Mouse (Mus musculus) limb, embryonic 13.5 days (tissue): ENCODE data around the gene Pex26. TPM values are rescaled to one million over a fixed set of nuclear protein-coding genes. Genes with fewer than 3 reads are reported as not detected.

Experiments
- ATAC-seq: fragments of 200-750 bp; cut with Nextera tagmentation; 2 replicates; pipeline ENCODE4 v1.8.0; 2017; ENCODE audit warnings: low read depth, moderate number of reproducible peaks, moderate TSS enrichment; ENCODE audit not compliant: low FRiP score
- H3K27ac ChIP-seq: fragments of 300-500 bp; sonication (generic); 2 replicates; pipeline ENCODE4 v1.5.1; 2015; ENCODE audit warnings: inconsistent platforms, mild to moderate bottlenecking, moderate library complexity
- H3K27me3 ChIP-seq: fragments of 300-500 bp; sonication (generic); 2 replicates; pipeline ENCODE4 v1.6.1; 2015; ENCODE audit warnings: mild to moderate bottlenecking, inconsistent platforms
- H3K36me3 ChIP-seq: fragments of 300-500 bp; sonication (generic); 2 replicates; pipeline ENCODE4 v1.6.1; 2015; ENCODE audit warnings: inconsistent platforms, mild to moderate bottlenecking, moderate library complexity
- H3K4me1 ChIP-seq: fragments of 300-500 bp; sonication (generic); 2 replicates; pipeline ENCODE4 v1.6.1; 2015; ENCODE audit warnings: inconsistent platforms
- H3K4me2 ChIP-seq: fragments of 300-500 bp; sonication (generic); replicated peaks from 2 replicates; pipeline ENCODE4 v1.6.1; 2015; ENCODE audit warnings: inconsistent platforms, mild to moderate bottlenecking, moderate library complexity
- H3K4me3 ChIP-seq: fragments of 300-500 bp; sonication (generic); 2 replicates; pipeline ENCODE4 v1.5.1; 2015; ENCODE audit warnings: moderate library complexity, mild to moderate bottlenecking, inconsistent platforms
- H3K9ac ChIP-seq: fragments of 300-500 bp; sonication (generic); 2 replicates; pipeline ENCODE4 v1.6.1; 2015; ENCODE audit warnings: mild to moderate bottlenecking, inconsistent platforms
- H3K9me3 ChIP-seq: fragments of 300-500 bp; sonication (generic); 2 replicates; pipeline ENCODE4 v1.6.1; 2016; ENCODE audit warnings: inconsistent platforms
- WGBS: fragments of 180-500 bp; shearing (Covaris S2); methylation state at CpG from one replicate; pipeline ENCODE4 v1.1.7; 2015; 5-methylcytosine and 5-hydroxymethylcytosine counted together
- polyA plus RNA-seq: library from polyadenylated mRNA; unstranded; fragments of >200 nt; fragmentation: Nextera tagmentation; extraction: Ambion mirVana; gene quantifications from 2 replicates; pipeline ENCODE4 v1.2.1, GENCODE M21; 2015

Pex26 gene
- polyA plus RNA-seq, 1 experiment from 2014 or later = 10.6 TPM

GRCm38 (mm10) chr6:121226043-121226442 lies 42.6 kb downstream of the Pex26 start:
- no peak overlapping the region for H3K27ac ChIP-seq

GRCm38 (mm10) chr6:121226744-121227143 lies 43.3 kb downstream of the Pex26 start:
- H3K27ac ChIP-seq = no peak overlapping the region
- no peaks in the 10 kb centered on the region for H3K36me3 ChIP-seq
- no peaks in the 10 kb centered on the region for H3K27me3 ChIP-seq
- H3K4me3 ChIP-seq = no peak overlapping the region
- ATAC-seq = no peak
- WGBS = 87% methylated on average over 2 of the region's 2 CpGs
- H3K4me1 ChIP-seq = 0 out of 2 replicates have a peak, but pooled peaks cover 3% of the 10 kb centered on the region
- no peaks in the 10 kb centered on the region for H3K9me3 ChIP-seq
- H3K4me2 ChIP-seq = no peak overlapping the region
- H3K9ac ChIP-seq = no peak overlapping the region

More at GRCm38 (mm10) chr6:121226043-121226442, 42.6 kb downstream of the Pex26 start:
- H3K9ac ChIP-seq = no peak overlapping the region
- 63% methylated on average over 4 of the region's 4 CpGs for WGBS
- no peak overlapping the region for H3K4me3 ChIP-seq
- no peaks in the 10 kb centered on the region for H3K9me3 ChIP-seq
- 0 out of 2 replicates have a peak, but pooled peaks cover 3% of the 10 kb centered on the region for H3K4me1 ChIP-seq
- no peaks in the 10 kb centered on the region for H3K36me3 ChIP-seq
- no peak overlapping the region for H3K4me2 ChIP-seq
- ATAC-seq = no peak
- H3K27me3 ChIP-seq = no peaks in the 10 kb centered on the region

GRCm38 (mm10) chr6:121228421-121228820 lies 45.0 kb downstream of the Pex26 start:
- 69% methylated on average over 8 of the region's 8 CpGs for WGBS
- ATAC-seq = no peak
- no peak overlapping the region for H3K4me3 ChIP-seq
- H3K27me3 ChIP-seq = no peaks in the 10 kb centered on the region
- H3K27ac ChIP-seq = no peak overlapping the region
- H3K9ac ChIP-seq = no peak overlapping the region
- no peak overlapping the region for H3K4me2 ChIP-seq
- 0 out of 2 replicates have a peak, but pooled peaks cover 3% of the 10 kb centered on the region for H3K4me1 ChIP-seq
- no peaks in the 10 kb centered on the region for H3K9me3 ChIP-seq
- H3K36me3 ChIP-seq = no peaks in the 10 kb centered on the region

GRCm38 (mm10) chr6:121232652-121233051 lies 49.2 kb downstream of the Pex26 start:
- no peak for ATAC-seq
- no peak overlapping the region for H3K9ac ChIP-seq

GRCm38 (mm10) chr6:121236386-121236785 lies 52.9 kb downstream of the Pex26 start:
- Histone ChIP-seq H3K27me3 (no peaks in the 10 kb centered on the region), H3K36me3 (no peaks in the 10 kb centered on the region), H3K27ac (no peak overlapping the region), H3K4me3 (no peak overlapping the region), H3K4me1 (no peaks in the 10 kb centered on the region), H3K9ac (no peak overlapping the region), H3K4me2 (no peak overlapping the region), H3K9me3 (no peaks in the 10 kb centered on the region)
- 92% methylated on average over 2 of the region's 2 CpGs for WGBS
- ATAC-seq = no peak

More at GRCm38 (mm10) chr6:121232652-121233051, 49.2 kb downstream of the Pex26 start:
- 63% methylated on average over 1 of the region's 1 CpGs for WGBS
- Histone ChIP-seq H3K27me3 (no peaks in the 10 kb centered on the region), H3K9me3 (no peaks in the 10 kb centered on the region), H3K27ac (no peak overlapping the region), H3K36me3 (no peaks in the 10 kb centered on the region), H3K4me1 (no peaks in the 10 kb centered on the region), H3K4me3 (no peak overlapping the region), H3K4me2 (no peak overlapping the region)

- H3K27me3 ChIP-seq = 0 out of 2 replicates have a peak, but pooled peaks cover 4% of the 10 kb centered on the region
- H3K9me3 ChIP-seq = no peaks in the 10 kb centered on the region
- no peaks in the 10 kb centered on the region for H3K36me3 ChIP-seq
- H3K4me1 ChIP-seq = no peaks in the 10 kb centered on the region
- 93% methylated on average over 4 of the region's 4 CpGs for WGBS
- ATAC-seq = no peak
- H3K9ac ChIP-seq = no peak overlapping the region
- H3K27ac ChIP-seq = no peak overlapping the region
- H3K4me2 ChIP-seq = no peak overlapping the region
- H3K4me3 ChIP-seq = no peak overlapping the region
Measured at GRCm38 (mm10) chr6:121238209-121238608, 54.7 kb downstream of the Pex26 start.

- WGBS = 82% methylated on average over 2 of the region's 2 CpGs
- H3K4me3 ChIP-seq = no peak overlapping the region
- H3K36me3 ChIP-seq = no peaks in the 10 kb centered on the region
- no peak overlapping the region for H3K9ac ChIP-seq
- no peaks in the 10 kb centered on the region for H3K4me1 ChIP-seq
- H3K27ac ChIP-seq = no peak overlapping the region
- H3K4me2 ChIP-seq = no peak overlapping the region
- peaks cover 15% of the 10 kb centered on the region for H3K27me3 ChIP-seq
- no peak for ATAC-seq
- H3K9me3 ChIP-seq = no peaks in the 10 kb centered on the region
Measured at GRCm38 (mm10) chr6:121241780-121242179, 58.3 kb downstream of the Pex26 start.

- Histone ChIP-seq H3K27ac (no peak overlapping the region), H3K36me3 (no peaks in the 10 kb centered on the region), H3K4me2 (no peak overlapping the region), H3K9me3 (no peaks in the 10 kb centered on the region), H3K4me1 (no peaks in the 10 kb centered on the region), H3K27me3 (peaks cover 15% of the 10 kb centered on the region), H3K9ac (no peak overlapping the region), H3K4me3 (no peak overlapping the region)
- no peak for ATAC-seq
- 45% methylated on average over 10 of the region's 10 CpGs for WGBS
Measured at GRCm38 (mm10) chr6:121243161-121243560, 59.7 kb downstream of the Pex26 start.

GRCm38 (mm10) chr6:121245127-121246036 lies 61.9 kb downstream of the Pex26 start, which contains the start of gene Usp18:
TSS of gene Usp18 (plus strand) at chr6:121245906.
- peaks cover 15% of the 10 kb centered on the region for H3K27me3 ChIP-seq
- peak within 1 kb of the TSS; percentile 76 for H3K4me2 ChIP-seq
- H3K27ac ChIP-seq = no peak within 1 kb of the TSS
- peak within 1 kb of the TSS; percentile 61 for H3K4me3 ChIP-seq
- no peaks in the 10 kb centered on the region for H3K9me3 ChIP-seq
- peak within 1 kb of the TSS; percentile 73 for H3K9ac ChIP-seq
- WGBS = 7% methylated on average over 35 of the region's 35 CpGs
- peak; percentile 91 for ATAC-seq
- H3K4me1 ChIP-seq = peaks cover 5% of the 10 kb centered on the region; the same call in 1 of the 2 replicates
- no peaks in the 10 kb centered on the region for H3K36me3 ChIP-seq

GRCm38 (mm10) chr6:121246037-121246361 lies 62.5 kb downstream of the Pex26 start:
- peaks cover 5% of the 10 kb centered on the region; the same call in 1 of the 2 replicates for H3K4me1 ChIP-seq
- H3K36me3 ChIP-seq = no peaks in the 10 kb centered on the region
- peaks cover 15% of the 10 kb centered on the region for H3K27me3 ChIP-seq
- H3K9me3 ChIP-seq = no peaks in the 10 kb centered on the region
- ATAC-seq = peak; percentile 49; the same call in 1 of the 2 replicates
- H3K27ac ChIP-seq = no peak overlapping the region
- peak overlapping the region; percentile 73 for H3K9ac ChIP-seq
- peak overlapping the region; percentile 76 for H3K4me2 ChIP-seq
- H3K4me3 ChIP-seq = peak overlapping the region; percentile 61
- 13% methylated on average over 4 of the region's 4 CpGs for WGBS
